Mouse (Mus musculus): ENCODE measurements around the gene Itch.
A peak's percentile ranks its signal among the peaks of the same experiment; 100 is the strongest.
"Not testable (repeated sequence)": the region's sequence is repeated elsewhere in the genome, so short reads cannot be mapped to it uniquely, and the experiment has no call there.

Gene Itch

DNA sequence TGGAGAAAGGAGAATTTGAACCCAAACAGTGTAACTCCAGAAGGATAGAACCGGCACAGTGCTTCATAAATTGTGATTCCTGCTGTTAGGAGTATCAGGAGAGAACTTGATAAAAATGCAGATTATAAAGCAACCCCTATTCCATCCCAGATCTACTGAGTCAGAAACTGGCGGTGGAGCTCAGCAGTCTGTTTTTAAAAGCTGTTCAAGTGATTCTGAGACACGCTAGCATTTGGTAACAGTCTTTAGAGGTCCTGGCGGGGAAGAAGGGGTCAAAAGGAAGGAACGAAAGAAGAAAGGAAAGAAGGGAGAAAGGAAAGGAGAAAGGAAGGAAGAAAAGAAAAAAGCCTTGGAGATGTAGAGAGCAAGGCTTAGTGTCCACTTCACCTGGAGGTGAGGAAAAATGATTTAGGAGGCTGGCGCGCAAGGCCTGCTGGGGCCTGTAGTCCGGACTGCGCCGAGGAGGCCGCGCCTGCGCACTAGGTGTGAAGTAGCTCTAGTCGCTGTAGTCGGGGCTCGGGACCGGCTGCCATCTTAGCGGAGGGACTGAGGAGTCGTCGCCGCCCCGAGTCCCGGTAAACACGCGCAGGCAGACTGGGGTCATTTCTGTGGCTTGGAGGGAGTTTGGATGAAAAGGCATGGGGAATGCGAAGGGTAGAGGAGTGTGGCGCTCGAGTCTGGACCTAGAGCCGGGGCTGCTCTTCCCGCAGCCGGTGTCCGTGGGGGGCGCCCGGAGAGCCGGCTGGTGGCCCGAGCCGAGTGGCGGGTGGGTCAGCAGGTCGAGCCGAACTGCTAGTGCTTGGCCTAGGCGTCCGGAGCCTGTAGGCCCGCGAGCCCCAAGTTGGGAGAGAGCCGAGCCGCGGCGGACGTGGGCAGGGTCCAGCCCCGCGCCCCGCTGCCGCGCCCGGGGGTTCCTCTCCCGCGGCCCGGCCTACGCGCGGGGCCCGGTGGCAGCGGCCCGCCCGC, at the start of gene Itch:
TSS of gene Itch (plus strand) at position 499 of the 966 bp plus-strand sequence.
- peak; percentile 90 for DNase-seq (ENCODE audit: low read depth, low spot score)

DNA sequence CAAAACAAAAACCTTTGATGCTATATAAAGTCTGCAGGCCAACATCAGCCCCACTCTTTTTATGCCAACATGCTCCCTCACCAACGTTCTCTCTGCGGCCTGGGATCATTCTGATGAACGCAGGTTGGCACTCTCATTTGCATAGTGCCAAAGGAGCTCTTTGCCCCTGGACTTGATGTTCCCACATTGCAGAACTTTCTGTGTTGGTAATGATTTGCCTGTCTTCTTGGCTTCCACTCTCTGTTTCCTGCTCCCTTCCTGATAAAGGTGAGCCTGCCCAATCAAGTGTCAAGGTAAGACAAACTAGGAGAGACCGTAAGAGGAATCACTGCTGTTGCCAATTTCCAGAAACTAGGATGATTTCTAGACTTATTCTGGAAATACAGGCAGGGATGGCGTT, 48.8 kb upstream of the Itch start:
- DNase-seq (ENCODE audit: low read depth, low spot score) = no peak

DNA sequence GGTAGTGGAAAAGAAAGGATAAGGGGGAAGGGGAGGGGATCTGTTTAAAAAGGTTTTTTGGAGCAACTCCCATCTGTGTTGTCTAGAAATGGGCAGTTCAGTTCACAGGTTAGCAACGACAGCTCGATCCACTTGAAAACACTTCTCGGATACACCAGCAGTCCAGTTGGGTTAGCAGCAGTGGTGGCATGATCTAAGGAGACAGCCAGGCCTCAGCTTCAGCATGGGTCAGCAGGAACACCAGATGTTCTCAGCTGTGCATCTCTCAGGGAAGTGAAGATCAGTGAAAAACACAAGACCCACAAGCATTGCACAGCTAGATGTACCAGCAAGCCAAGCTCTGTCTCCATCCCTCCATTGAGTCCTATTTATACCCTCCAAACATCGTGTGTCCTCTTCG, 47.0 kb upstream of the Itch start:
- DNase-seq (ENCODE audit: low read depth, low spot score) = no peak

DNA sequence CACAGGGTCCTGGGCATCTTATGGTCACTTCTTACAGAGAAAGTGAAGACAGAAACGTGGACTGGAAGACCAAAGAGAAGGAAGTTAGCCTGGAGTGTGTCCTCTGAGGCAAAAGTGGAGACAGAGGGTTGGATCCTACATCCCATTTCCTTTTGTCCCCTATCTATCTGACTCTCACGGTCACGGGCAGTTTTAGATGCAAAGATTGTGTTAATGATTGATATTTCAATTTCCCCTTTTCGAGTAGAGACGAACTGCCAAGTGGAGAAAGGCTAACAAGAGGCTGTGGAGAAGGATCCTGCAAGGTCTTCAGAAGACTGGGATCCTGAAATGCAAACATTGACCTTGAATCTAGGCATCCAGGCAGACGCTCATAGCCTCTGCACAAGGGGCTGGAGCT, 45.0 kb upstream of the Itch start:
- no peak for DNase-seq (ENCODE audit: low read depth, low spot score)

DNA sequence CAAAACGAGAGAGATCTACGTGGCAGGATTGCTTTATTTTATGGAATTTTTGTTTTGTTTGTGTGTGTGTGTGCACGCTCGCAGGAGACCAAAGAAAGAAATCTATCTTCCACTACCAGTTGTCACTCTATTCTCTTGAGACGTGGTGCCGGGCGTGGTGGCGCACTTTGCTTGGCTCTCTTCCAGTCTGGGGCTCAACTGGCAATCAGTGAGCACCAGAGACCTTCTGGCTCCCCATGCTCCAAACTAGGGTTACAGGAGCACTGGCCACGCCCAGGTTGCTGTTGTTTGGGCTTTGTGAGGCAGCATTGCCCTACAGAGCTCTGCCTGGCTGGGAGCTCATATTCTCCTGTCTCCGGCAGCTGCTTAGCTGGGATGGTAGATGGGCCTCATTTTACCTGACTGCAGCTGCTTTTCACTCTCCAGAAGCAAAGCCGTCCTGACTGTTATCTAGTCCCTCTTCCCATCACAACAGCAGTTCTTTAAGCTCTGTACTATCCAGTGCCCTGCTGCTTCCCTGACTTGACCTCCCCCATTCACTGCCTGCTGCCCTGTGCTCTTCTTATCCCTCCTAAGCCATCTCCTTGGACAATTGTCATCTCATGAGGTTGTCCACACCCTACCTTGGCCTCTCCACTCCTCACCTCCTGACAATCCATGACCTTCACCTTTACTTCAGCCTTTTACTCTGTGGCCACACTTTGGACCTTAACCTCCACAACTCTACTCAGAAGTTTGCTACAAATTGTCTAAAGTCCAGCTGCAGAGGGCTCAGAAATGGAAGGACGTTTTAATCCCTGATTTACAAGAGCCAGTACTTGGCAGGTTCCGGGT, 42.2 kb upstream of the Itch start:
- no peak for DNase-seq (ENCODE audit: low read depth, low spot score)

DNA sequence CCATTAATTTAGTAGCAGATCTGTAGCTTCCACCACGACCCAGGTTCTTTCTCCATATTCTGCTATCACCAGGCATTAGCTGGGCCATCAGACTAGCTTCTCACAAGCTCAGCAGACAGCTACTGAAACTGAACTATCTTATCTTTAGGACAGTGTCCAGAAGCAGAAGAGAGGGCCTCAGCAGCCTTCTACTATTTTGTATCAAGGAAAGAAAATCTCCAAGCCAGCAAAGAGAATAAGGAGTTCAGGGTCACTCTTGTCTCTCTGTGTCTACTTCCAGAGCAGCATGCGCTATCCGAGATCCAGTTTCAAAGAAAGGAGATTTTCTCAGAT, 41.6 kb upstream of the Itch start:
- DNase-seq (ENCODE audit: low read depth, low spot score) = no peak

DNA sequence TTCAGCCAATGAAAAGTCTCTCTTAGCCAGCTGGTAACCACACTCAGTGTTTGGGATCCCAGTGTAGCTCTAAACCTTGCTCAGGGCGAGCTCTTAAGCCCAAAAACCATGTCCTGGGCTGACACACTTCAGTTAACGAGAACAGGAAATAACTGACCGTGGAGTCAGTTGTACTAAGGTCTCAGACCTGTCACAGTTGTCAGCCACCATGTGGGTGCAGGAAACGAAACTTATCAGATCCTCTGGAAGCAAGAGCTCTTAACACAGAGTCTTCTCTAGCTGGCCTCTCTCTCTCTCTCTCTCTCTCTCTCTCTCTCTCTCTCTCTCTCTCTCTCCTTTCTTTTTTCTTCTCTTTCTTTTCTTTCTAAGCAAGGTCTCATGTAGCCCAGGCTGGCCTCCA, 39.9 kb upstream of the Itch start:
- no peak for DNase-seq (ENCODE audit: low read depth, low spot score)

DNA sequence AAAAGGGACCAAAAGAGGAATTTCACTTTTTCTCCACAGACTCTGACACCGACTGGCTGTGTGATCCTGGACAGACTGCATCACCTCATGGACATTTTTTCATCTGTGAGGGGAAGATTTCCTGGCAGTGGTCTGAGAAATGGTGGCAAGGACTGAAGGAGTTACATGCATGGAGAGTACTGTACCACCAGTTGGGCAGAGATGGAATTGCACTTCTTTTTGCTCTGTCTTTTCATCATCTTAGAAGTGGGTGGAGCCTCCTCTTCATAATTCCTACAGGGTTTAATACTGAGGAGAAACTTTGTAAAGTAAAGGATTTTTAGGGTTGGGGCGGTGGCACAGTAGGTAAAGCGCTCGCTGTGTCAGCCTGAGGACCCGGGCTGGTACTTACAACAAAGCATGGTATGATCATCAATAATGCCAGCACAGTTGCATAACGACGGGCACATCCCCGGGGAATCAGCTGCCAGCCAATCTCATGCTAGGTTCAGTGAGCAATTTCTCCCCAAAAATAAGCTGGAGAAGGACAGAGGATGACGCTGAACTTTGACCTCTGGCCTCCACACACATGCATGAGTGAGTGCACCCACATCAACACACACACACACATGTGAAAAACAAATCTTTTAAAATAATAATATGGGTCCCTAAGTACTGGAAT, 34.5 kb upstream of the Itch start:
- DNase-seq (ENCODE audit: low read depth, low spot score) = no peak

DNA sequence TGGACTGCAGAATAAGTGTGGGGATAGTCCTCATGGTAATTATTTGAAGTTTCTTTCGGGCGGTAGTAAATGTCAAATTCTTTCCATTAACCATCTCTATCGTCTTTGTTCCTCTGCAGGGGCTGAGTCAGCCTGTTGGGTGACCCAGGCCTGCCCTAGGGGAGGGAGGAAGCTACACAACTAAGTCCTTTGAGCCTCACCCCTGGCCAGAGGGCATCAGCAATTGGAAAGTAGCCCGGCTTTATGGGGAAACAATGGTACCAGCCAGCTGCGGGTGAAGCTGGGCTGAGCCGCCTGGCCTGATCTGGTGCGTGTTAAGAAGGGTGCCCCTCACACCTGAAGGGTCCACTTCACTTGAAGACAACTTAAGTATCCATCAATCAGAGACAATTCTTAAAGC, 33.9 kb upstream of the Itch start:
- DNase-seq (ENCODE audit: low read depth, low spot score) = no peak

DNA sequence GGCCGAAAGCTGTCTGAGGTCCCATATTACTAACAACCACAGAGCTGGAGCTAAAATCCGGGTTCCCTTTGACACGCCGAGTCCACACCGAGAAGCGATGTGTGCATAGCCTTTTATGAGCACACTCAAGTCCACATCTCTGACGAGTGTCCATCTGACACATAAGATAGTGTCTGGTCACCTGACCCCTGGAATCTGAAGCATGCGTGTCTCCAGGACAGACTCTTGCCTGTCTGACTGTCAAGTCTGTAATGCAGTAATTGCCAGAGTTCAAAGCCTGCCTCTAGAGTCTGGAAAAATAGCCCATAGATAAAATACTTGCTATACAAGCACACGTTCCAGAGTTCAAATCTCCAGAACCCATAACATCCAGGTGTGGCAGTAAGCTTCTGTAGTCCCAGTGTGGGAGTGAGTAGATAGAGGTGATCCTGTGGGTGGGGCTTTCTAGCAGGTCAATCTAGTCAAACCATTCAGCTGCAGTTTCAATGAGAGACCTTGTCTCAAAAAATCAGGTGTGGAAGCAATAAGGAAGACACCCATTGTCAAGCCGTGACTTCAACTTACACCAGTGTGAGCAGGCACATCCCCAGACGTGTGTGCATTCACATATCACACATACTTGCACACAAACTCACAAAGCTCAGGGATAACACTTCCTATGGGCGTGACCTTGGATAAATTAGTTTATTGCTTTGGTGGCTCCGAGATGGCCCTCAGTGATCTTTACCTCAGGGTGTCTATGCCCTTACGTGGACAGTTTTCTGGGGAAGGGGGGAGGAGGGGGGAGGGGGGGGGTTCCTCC, 33.1 kb upstream of the Itch start:
- no peak for DNase-seq (ENCODE audit: low read depth, low spot score)

DNA sequence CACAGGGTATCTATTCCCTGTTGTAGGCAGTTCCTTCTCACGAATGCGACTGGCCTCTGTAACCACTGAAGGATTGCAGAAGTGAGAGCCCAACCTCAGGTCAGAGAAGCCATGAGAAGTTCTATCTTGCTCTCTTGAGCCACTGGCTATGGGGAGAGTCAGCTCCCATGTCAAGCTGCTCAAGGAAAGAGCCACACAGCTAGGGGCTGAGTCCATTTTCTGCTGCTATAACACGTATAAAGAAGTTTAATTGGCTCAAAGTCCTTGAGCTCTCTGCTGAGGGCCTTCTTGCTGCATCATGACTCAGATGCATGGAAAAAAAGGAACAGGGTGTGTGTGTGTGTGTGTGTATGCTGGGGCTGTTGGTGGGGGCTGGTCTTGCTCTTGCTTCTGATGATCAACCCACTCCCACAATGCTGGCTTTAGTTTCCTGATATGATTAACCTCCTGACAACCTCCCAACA, 32.5 kb upstream of the Itch start:
- no peak for DNase-seq (ENCODE audit: low read depth, low spot score)

DNA sequence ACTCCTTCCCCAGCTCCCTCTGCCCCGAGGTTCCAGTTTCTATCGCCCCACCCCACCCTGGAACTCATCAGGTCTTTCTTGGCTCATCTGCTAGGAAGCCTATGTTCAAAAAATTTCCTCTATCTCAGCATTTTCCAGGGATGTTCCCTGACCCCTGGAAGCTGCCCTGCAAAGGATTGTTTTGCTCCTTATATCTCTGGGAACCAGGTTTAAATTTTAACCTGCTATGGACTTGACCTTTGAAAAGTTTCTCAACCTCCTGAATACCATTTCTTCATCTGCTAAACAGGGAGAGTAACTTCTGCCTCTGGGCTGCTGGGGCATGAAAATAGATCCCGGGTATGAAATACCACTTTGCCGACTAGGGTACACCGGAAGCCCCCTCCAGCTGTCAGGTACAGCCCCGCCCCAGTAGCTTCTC, 31.5 kb upstream of the Itch start:
- DNase-seq (ENCODE audit: low read depth, low spot score) = no peak

DNA sequence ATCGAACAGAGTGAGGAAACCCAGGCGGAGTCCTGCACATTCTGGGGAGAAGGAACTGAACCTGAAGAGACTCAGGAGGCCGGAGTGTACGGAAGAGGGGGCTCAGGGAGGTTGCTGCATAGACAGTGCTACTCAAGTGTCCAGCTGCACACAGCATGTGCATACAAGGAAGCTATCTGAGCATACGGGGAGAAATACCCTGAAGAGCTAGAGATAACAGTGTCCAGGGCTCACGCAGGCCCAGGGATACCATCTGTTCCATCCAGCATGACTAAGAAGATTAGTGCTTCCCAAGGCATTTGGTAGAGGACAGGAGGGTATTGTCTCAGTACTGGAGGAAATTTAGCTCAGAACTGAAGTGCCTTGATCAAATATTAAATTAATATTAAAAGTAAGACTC, 29.7 kb upstream of the Itch start:
- no peak for DNase-seq (ENCODE audit: low read depth, low spot score)

DNA sequence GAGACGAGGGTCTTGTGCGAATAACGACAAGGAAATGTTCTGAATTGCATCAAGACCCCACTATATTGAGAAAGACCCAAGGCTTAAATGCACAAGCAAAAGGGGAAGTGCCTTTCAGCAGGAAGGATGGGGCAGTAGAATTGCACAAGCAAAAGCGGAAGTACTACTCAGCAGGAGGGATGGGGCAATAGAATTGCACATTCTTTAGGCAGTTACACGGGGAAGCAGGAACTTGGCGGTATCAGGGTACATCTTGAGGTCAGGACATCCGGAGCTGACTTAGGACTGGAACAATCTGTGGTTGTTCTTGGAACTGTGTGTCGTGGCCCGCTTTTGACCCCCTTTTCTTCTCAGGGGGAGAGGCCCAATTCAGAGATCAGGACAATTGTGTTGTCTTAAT, 26.0 kb upstream of the Itch start:
- DNase-seq (ENCODE audit: low read depth, low spot score) = not testable (repeated sequence)

DNA sequence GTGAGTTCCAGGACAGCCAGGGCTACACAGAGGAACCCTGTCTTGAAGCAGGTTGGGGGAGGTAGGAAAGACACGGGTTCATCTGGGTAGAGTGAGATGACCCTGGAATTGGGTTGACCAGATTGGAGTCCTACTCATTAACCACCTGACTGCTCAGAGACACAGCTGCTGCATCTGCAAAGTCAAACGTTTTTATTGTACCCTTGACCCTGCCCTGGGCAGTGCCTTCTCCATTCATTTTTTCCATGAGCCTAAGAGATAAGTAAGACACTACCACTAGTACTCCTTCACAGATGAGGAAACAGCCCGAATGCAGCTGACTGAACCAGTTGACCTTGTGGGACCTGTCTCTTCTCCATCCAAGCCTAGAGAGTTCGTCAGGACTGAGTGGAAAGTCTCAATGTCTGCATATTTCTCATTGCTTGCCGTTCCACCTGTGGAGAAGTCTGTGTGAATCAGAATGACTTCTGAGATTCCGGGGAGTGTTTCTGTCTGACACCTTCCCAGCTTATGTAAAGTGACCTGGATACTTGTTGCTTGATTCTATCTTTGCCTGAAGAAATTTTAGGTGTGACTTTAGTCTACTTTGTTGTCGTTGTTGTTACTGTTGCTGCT, 18.0 kb upstream of the Itch start:
- DNase-seq (ENCODE audit: low read depth, low spot score) = no peak

DNA sequence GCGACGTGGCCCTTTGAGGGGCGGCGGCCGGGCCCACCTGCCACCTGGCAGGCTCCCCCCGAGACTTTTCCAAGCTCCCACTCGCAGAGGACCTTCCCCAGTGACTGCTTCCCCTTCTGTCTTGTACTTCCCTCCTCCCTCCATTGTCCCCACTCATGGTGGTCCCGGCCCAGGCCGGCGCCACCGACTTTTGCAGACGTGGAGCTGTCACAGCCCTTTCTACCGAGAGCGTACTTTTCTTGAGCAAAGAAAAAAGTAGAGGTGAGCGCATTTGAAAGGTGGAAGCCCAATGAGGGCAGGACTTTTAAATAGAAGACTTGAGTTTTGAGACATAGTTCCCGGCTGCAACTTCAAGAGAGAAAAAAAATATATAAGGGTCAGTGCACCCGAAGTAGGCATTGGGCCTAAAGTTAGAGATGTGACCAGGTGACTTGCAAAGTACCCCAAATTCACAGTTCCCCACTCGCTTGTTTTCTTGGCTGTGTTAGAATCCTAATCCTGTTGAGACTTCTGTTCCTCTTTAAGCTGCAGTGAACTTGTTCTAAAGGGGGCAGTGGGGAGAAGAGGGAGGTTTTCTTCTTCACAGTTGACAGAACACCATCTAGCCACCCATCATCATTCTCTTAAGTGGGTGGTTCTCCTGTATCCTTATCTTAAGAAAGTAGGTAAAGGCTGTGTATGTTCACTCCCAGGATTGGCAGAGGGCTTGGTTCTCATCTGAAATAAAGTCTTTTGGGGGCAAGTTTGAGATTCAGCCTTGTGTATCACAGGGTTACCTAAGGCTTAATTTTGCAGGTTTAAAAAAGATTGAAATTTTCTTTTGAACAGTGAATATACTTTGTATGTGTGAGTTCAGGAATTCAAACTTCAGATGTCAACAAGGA, 910 bp downstream of the Itch start:
- DNase-seq (ENCODE audit: low read depth, low spot score) = peak; percentile 13

DNA sequence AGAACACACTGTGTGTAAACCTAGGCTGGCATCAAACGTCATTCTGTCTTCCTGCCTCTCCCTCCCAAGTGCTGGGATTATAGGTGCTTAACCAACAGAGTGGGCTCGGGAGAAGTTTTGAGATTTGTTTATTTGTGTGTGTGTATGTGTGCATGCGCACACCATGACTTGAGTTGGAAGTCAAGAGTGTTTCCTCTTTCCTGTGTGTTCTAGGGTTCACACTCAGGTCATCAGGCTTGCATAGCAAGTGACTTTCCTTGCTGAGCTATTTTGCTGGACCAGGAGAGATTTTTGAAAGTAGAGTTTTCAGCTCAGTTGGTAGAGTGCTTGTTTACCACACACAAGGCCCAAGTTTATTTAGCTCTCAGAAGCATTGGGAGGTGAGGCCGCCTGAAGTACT, 1.8 kb downstream of the Itch start:
- DNase-seq (ENCODE audit: low read depth, low spot score) = no peak

DNA sequence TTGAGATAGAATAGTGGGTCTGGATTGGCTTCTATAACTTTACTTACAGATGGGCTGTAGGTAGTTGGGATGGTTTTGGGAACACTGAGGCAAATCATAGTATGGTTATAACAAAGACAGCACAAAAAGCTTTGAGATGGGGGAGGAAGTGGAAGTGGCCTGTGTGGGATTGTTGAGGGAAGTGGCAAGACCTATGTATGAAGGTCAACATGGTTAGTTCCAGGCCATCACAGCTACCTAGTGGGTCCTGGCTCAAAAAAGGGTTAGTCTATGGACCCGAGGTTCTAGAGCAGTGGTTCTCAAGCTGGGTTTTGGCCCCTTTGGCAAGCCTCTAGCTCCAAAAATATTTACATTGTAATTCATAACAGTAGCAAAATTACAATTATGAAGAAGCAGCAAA, 2.2 kb downstream of the Itch start:
- no peak for DNase-seq (ENCODE audit: low read depth, low spot score)

DNA sequence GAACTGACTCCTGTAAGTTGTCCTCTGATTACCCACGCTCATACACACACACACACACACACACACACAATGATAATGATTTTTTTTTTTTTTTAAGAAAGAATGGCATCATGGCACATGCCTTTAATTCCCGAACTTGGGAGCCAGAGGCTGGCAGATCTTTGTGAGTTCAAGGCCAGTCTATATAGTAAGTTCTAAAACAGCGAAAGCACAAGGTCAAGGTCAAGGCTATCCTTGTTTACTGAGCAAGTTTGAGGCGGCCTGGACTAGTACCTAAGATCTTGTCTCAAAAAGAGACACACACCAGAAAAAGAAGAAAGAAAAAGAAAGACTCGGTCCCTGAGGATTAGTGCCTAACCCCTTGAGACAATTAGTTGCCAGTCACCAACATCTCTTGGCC, 7.7 kb downstream of the Itch start:
- DNase-seq (ENCODE audit: low read depth, low spot score) = no peak

DNA sequence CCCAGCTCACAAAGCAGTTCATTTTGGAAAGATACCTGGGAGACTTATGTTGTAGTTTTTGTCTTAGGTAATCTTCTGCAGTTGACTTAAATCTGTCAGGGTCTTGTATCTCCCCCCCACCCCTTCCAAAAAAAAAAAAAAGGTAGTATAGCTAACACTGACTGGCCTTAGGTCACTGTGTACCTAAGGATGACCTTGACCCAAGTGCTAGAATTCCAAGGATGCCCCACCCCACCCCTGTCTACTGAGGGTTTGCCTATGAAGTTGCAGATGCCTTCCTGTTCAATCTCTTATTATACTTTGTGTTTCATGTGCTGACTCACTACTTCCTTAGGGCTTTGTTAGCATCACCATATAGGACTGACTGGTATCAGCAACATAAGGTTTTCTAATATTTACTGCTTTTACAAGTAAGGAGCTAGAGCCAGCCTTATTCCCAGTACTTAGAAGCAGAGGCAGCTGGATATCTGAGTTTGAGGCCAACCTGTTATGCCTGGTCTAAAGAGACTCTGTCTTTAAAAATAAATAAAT, 8.8 kb downstream of the Itch start:
- no peak for DNase-seq (ENCODE audit: low read depth, low spot score)
